Mouse (Mus musculus) brain, embryonic 14.5 days (tissue): Measurements from ENCODE around the gene Helz2.

Experiments used
- CTCF ChIP-seq: fragments of 200-500 bp; IDR thresholded peaks from 2 replicates; pipeline ENCODE4 v1.5.1; 2012; ENCODE audit warnings: inconsistent platforms, mild to moderate bottlenecking, moderate library complexity, borderline replicate concordance; ENCODE audit not compliant: insufficient read depth, insufficient read length; ENCODE audit errors: extremely low read depth
- POLR2A ChIP-seq: fragments of 200-500 bp; IDR thresholded peaks from 2 replicates; pipeline ENCODE4 v1.6.1; 2012; ENCODE audit warnings: mild to moderate bottlenecking, inconsistent platforms, borderline replicate concordance; ENCODE audit not compliant: poor library complexity, insufficient read depth, insufficient read length, severe bottlenecking; ENCODE audit errors: extremely low read depth

GRCm38 (mm10) chr2:181212389-181213020 lies 29.3 kb downstream of the Helz2 start:
- TF ChIP-seq CTCF (no peak), POLR2A (no peak)
